Mouse (Mus musculus): ENCODE measurements around the gene Sik3.

The Sik3 gene

DNA sequence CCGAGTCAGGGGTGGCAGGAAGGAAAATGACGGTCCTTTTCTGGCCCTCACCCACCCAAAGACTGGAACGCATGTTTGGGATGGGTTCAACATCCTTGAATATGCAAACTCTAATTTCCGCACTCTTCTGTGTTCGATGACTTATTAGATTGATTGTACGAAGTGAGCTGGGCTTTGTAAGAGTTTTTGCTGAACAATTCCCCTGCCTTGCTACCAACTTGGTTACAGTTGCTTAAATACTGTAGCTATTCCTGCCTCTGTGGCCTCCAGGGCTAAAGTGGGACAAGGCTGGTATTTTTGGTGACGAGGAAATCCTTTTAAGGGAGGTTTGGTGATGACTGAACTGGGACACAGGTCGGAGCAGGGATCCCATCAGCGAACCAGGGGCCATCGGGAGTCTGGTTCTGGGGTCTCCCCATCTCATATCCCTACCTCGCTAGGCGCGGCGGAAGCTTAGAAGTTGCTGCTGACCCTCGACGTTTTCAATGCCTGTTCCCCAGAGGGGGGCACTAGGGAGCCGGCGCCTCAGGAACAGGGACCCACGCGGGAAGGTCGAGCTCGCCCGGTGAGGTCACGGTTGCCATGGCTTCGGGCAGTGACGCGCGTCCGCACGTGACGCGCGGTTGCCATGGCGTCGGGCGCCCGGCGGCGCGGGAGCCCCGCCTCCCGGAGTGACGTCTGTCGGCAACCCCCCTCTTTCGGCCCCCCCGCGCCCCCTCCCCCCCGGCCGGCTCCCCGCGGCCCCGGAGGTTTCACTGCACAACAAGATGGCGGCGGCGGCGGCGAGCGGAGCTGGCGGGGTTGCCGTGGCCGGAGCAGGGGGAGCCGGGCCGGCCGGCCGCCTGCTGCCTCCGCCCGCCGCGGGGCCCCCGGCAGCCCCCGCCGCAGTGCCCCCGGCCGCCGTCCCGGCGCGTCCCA lies at the start of gene Sik3, which contains the start of gene Pafah1b2:
Sik3 (plus strand) TSS at position 730 of the 918 bp plus-strand sequence.
Pafah1b2 (minus strand) TSS at position 600 of the 918 bp plus-strand sequence.
- peak; percentile 95 for DNase-seq (ENCODE audit: low read depth, low spot score)

DNA sequence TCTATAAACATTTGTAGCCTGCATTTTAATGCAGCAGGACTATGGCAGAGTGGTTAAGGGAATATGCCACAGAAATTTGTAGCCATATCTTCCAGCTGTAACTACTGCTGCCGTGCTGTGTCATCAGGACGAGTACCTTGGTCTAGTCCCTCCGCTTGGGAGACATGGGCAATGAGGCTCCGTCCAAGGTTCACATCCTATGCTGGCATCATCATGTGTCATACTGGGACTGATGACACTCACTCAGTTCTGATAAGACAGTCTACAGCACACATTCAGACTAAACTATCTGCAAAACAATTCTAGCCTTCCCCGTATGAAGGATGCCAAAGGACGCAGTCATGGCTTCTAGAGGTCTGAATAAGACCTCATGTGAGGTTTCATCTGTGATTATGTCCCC lies 49.0 kb upstream of the Sik3 start:
- no peak for DNase-seq (ENCODE audit: low read depth, low spot score)

DNA sequence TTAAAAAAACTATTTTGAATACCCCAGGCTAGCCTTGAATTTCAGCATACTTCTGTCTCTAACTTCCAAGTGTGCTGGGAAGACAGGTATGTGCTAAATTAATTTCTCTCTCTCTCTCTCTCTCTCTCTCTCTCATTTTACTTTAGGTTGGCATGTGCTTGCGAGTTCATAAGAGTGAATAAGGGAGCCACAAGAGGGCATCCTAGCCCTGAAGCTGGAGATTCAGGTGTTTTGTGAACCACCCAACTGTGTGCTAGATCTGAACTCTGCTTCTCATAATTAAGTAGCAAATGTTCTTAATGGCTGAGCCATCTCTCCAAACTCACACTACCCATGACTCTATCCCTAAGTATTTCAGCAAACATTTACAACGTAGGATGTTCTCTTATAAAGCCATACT lies 35.7 kb upstream of the Sik3 start:
- no peak for DNase-seq (ENCODE audit: low read depth, low spot score)

DNA sequence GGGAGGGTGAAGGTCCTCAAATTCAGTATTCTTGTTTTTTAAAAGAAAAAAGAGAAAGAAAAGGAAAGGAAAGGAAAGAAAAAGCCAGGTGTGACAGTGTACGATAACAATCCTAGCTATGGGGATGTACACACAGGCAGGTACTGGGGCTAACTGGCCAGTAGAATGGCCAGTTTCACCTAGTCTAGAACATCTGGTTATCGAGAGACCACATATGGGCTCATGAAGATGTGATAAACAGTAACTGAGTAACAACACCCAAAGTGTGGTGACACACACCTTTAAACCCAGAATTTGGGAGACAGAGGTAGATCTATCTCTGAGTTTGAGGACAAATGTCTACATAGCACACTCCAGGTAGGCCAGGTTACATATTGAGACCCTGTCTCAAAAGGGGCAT lies 32.8 kb upstream of the Sik3 start:
- DNase-seq (ENCODE audit: low read depth, low spot score), result no peak

DNA sequence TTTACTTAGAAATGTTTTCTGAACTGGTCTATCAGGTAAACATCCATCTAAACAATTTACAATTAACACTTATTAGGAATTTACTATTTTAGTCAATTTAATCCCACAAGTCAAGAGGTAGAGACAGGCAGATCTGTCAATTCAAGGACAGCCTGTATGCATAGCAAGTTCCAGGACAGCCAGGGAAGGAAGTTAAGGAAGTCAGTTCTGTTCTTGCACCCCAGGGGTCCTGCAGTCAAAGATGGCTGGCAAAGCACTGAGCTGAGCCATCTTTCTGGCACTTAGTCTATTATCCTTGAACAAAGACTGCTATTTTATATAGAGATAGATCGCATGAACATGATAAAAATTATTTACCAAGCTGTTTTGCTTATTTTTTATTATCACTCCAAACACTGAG lies 32.0 kb upstream of the Sik3 start:
- peak; percentile 54 for DNase-seq (ENCODE audit: low read depth, low spot score)

DNA sequence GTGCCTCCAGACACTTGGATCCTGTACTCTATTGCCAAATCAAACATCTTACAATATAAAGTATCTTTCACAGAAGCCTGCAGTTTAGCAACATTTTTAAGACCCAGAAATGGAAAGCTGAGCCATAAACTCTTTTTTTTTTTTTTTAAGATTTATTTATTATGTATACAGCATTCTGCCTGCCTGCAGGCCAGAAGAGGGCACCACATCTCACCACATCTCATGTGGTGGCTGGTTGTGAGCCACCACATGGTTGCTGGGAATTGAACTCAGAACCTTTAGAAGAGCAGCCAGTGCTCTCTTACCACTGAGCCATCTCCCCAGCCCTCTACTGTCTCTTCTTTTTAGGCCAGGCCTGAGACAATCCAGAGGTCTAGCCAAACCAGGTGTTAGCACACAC lies 31.3 kb upstream of the Sik3 start:
- DNase-seq (ENCODE audit: low read depth, low spot score), result peak; percentile 29

DNA sequence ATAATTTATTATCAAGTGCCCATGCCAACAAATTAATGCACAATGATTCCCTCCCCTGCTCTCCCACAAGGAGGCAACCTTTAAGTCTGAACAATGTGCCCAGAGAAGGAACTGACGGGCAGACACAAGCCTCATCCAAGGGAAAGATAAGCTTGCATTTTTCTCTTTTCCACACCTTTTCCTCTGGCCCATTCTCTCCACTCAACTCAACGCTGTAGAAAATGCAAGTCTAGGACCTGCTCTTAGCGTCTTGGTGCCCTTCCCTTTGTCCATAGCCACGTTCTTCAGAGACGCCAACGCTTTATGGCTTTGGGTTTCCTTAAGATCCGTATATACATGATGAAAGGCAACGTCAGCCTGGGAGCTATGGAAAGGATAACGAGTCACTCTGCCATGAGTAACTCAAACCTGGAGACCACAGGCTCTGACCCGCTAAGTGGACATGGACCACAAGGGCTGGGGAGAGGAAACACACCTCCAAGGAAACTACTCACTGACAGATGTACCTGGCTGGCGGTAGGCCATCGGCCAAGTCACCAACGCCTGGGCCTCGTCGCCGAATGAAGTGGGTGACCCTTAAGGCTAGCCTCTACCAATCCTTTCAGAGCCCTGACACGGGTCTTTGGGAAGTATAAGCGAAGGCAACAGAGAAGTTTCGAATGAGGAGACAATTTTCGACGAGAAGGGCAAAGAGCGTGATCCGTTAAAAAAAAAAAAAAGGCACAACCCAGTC lies 28.8 kb upstream of the Sik3 start:
- peak; percentile 19 for DNase-seq (ENCODE audit: low read depth, low spot score)

DNA sequence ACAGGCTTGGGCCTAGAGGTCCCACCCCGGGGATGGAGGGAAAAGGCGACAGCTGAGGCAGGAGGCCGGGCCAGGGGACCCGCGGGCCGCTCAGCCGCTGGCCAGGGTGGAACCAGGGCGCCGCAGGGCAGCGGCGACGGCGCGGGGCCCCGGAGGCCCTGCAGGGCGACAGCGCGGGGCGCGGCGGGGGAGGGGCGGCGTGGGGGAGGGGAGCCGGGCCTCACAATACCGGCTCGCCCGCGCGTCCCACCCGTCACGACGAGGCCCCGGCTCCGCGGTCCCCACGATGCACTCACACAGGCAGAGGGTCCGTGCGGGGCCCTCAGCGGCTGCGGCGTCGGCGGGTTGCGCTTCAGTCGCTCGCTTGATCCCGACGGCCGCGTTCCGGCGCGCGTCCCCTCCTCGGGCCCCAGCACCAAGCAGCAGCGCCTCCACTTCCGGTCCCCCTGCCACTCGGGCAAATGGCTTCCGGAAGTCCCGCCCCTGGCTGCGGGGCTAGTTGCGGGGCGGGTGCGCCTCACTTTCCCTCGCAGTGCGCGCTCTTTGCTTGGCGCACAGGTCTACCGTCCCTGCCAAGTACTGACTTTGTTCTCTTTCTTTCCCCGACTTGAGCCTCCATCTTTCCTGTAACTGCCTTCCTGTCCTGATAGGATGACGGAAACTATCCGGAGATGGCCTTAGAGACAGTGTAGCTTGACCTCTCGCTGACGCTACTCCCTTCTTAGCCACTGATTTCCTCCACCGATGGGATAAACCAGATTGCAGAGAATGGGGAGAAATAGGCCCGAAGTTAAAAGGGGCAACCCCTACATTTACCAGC lies 28.0 kb upstream of the Sik3 start:
- DNase-seq (ENCODE audit: low read depth, low spot score), result peak; percentile 80

DNA sequence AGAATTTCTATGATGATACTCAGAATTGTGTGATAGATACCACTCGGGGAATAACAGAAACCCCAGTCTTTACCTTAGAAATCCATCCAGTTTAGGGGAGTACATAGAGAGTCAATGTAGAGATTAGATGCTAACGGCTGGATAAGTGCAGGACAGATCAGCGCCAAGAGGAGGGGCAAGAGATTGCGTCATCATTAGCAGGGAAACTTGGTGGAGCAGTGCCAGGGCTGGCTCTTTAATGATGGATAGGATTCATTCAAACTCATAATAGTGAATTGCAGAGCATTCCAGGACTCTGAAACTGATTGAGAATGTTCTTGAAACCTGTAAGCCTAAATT lies 27.4 kb upstream of the Sik3 start:
- peak; percentile 51 for DNase-seq (ENCODE audit: low read depth, low spot score)

DNA sequence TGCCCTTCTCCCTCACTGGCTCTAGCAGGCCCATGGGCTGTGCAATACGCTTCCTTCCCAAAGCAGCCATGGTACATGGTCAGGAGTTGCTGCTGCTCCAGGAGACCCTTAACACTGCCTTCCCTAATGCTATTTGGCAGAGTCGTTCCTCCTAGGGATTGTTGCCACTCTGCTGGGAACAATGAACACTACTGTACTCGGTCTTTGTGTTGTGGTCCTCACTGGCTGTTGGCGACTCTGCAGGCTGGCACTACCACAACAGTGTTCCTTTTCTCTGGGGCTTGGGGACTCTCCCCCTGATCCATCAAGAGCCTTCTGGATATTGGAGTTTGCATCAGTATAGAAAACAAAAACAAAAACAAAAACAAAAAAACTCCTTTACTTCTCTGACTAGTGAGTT lies 13.6 kb upstream of the Sik3 start:
- no peak for DNase-seq (ENCODE audit: low read depth, low spot score)

DNA sequence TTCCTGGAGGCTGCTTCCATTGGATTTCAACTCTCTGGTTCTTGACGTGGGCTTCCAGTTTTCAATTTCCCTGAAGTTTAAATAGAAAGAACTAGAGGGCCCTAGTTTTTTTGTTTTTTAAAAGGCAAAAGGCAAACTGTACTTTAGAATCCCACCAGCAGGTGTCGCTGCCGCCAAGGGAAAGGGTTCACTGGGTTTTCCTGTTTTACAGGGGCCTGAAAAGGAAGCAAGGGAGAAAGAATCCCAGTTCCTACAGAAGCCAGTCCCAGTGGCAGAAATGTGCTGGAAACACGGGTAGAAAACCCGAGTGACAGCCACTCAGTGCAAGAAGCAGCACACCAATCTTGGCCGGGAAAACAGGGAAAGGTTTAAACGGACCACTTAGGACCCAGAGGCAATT lies 8.9 kb upstream of the Sik3 start:
- peak; percentile 48 for DNase-seq (ENCODE audit: low read depth, low spot score)

DNA sequence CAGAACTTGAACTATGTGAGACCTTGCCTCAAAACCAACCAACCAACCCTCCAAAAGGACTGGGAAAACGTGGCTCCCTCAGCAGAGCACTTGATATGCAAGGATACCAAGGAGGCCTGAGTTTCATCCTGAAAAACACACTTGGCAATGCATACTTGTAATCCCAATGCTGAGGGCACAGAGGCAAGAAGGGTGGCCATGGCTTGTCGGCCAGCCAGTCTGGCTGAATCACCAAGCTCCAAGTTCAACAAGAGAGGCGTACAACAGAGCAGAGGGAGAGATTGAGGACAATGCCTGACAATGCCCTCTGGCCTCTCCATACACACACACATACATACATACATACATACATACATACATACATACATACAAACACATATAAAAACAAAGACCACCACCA lies 8.1 kb upstream of the Sik3 start:
- DNase-seq (ENCODE audit: low read depth, low spot score), result no peak

DNA sequence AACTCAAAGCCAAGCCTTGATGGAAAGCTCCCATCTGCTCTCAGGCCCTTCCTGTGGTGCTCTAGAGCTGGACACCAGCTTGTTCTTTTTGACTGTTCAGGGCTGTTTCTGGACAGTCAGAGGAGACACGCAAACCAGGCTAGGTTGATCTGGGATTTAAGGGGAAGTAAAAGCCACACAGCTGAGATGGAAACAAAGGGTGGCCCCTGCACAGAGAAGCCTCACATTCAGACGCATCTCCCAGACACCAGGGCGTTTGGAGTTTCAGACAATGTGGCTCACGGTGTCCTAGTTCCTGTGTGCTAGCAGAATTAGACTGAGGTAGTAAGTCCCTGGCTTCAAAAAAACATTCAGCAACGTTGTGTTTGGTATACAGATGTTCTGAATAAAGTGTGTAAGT lies 6.4 kb upstream of the Sik3 start:
- DNase-seq (ENCODE audit: low read depth, low spot score), result no peak

DNA sequence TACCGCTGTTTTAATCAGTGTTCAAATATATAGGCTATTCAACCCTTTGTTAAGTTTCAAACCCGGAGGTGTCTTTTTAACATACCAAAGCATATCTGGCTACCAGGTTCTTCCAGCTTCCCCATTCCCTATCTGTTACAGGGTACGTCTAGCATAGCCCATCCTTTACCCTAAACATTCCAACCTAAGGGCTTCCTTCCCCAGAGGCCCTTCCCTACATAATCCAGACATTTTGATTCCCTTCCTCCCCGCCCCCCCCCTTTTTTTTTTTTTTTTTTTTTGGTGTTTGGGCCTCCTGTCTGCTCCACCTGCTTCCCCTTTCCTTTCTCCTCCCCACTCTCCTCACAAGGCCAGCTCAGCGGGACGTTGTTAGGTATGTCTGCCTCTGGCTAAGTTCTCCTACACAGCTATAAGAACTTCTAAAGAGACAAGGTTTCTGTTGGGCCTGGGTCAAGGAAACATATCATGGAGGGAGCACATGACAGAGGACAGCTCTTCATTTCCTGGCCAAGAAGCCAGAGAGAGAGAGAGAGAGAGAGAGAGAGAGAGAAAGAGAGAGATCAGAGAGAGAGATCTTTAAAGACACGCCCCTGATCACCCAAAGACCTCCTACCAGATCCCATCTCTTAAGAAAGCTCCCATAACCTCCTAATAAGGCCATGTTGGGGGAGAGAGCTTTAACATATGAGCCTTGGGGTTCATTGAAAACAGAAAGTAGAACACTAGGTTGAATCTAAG lies 3.5 kb upstream of the Sik3 start:
- no peak for DNase-seq (ENCODE audit: low read depth, low spot score)

DNA sequence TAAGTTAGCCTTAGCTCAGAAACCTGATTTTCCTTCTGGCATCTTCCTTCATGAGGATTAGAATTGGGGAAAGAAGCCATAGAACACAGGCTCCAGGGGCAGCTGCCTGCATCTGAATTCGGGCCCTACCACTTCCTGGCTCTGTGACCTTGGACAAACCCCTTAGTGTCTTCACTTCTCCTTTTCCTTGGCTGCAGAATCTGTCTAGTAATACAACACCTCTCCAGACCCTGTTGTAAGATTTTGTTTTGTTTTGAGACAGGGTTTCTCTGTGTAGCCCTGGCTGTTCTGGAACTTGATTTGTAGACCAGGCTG lies 3.0 kb upstream of the Sik3 start:
- DNase-seq (ENCODE audit: low read depth, low spot score), result no peak

DNA sequence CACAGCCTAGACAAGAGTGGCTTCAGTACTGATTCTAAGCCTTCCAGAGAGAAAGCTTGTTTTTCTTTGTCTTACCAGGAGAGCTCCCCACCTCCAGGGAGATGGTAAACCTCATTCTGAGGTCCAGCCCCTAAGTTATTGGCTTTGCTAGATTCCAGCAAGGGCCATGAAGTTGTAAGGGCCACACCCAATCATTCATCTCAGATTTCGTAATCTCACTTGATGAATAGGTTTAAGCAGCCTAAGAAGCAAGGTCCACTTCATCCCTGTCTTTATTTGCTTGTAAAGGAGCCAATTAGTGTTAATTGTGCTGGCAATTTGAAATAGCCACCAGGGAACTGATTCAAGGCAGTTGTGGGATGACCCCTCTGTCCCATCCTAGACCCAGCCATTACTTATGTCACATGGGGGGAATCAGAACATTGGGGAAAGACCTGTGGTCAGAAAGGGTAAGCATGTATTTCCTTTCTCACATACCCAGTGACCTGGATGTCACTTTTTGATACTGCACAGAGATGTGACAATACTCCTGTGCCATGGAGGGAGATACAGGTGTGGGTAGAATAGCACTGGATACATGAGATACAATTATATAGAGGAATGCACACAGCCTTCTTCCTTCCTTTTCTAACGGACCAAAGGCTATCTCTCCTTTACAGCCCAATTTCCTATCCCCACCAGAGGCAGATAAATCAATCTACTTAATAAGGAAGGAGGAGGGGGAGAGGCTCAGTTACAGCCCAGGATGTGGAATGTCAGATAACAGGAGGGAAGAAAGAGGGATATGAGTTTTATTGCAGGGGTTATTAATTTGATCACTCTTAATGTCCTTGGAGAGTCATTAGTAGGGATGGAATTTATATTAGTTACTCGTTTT lies 1.3 kb upstream of the Sik3 start:
- DNase-seq (ENCODE audit: low read depth, low spot score), result no peak

DNA sequence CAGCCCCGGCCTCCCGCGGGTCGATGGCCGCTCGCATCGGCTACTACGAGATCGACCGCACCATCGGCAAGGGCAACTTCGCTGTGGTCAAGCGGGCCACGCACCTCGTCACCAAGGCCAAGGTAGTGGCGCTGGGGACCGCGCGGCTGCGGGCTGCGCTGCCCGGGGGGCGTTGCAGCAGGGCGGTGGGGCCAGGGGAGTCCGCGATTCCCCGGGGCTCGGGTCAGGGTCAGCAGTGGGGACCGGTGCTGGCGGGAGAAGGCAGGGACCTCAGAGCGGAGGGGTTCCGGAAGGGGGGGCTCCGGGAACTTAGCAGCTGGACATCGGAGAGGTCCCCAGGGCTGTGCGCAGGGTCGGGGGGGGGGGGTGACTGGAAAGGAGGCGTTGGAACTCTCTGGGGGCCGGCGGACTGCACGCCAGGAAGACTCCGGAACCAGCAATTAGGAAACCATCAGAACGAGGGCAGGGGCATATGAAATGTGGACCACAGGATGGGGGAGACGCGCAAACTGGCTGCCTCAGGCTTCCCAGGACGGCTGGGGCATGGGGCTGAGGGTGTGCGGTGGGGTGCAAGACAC lies 478 bp downstream of the Sik3 start:
- DNase-seq (ENCODE audit: low read depth, low spot score), result no peak

DNA sequence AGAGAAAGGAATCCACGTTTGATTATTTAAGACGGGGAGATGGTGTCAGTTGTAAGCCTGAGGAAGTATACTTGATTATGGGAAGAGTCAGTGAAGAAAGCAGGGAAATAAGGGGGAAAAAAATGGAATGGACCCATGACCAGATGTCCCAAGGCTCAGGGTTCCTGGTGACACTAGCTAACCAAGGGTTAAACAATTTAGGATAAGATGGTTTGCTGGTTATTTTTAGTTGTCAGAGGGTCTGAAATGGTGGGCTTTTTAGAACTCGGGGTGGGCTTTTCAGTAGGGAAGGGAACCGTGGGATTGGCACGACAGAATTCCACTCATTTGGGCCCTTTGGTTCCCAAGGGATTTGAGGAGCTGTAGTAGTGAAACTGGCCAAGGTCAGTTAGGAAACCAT lies 996 bp downstream of the Sik3 start:
- DNase-seq (ENCODE audit: low read depth, low spot score), result no peak

DNA sequence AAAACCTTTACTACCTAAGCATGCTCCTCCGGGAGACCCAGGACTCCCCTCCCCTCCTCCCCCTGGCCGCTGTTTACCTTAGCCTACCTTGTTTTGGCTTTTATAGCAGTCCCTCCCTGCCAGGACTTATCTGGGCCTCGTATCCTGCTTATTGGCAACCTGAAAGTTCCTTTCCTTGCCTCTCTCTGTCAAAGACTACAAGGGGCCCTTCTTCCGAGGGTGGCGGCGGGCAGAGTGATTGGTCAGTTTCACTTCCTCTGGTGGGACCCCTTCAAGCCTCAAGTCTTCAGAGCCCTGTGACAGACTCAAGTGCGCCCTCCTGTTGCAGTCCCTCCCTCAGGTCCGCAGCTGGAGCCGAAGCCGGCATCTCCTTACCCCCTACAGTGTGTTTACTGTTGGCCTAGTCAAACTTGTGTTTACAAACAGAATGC lies 1.6 kb downstream of the Sik3 start:
- DNase-seq (ENCODE audit: low read depth, low spot score), result peak; percentile 71

DNA sequence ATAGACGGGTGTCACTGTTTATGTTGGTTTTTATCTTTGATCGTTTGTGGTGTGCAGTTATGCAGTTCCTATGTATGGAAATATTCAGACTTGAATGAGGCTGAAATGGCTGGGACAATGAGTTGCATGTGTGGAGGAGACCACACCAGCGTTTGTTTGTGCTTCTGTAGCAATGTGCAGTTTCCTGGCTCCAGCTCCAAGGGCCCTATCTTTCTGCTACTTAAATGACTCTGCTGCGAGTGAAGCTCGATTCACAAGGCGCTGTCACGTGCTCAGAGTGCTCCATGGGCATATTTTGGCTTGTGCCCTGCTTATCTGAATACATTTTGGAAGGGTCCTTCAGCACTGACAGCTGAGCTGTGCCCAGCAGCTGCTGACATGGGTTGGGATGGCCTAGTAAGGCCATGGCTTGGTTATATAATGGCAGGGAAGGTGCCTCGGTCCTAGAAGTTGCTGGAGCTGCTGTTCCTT lies 2.5 kb downstream of the Sik3 start:
- no peak for DNase-seq (ENCODE audit: low read depth, low spot score)

Data from ES-CJ7 (cell line).